Mouse (Mus musculus): ENCODE results near the gene 0610010K14Rik.

Gene 0610010K14Rik

GRCm38 (mm10) chr11:70235254-70235900 lies 2.3 kb downstream of the 0610010K14Rik start:
- ATAC-seq (ENCODE audit: insufficient number of reproducible peaks, low FRiP score, low TSS enrichment): no peak

- no peak for ATAC-seq (ENCODE audit: insufficient number of reproducible peaks, low FRiP score, low TSS enrichment)
Observed at GRCm38 (mm10) chr11:70234497-70234896, 3.2 kb downstream of the 0610010K14Rik start.

- no peak for ATAC-seq (ENCODE audit: insufficient number of reproducible peaks, low FRiP score, low TSS enrichment)
Observed at GRCm38 (mm10) chr11:70234037-70234436, 3.7 kb downstream of the 0610010K14Rik start.

- no peak for ATAC-seq (ENCODE audit: insufficient number of reproducible peaks, low FRiP score, low TSS enrichment)
Observed at GRCm38 (mm10) chr11:70233016-70233415, 4.7 kb downstream of the 0610010K14Rik start.

GRCm38 (mm10) chr11:70232546-70232945 lies 5.2 kb downstream of the 0610010K14Rik start:
- no peak for ATAC-seq (ENCODE audit: insufficient number of reproducible peaks, low FRiP score, low TSS enrichment)

GRCm38 (mm10) chr11:70230239-70230727 lies 7.4 kb downstream of the 0610010K14Rik start:
- no peak for ATAC-seq (ENCODE audit: insufficient number of reproducible peaks, low FRiP score, low TSS enrichment)

GRCm38 (mm10) chr11:70229260-70230010 lies 8.3 kb downstream of the 0610010K14Rik start, which contains the start of gene Bcl6b:
TSS of gene Bcl6b (minus strand) at chr11:70229798.
- ATAC-seq (ENCODE audit: insufficient number of reproducible peaks, low FRiP score, low TSS enrichment): no peak

GRCm38 (mm10) chr11:70228828-70229227 lies 8.9 kb downstream of the 0610010K14Rik start:
- no peak for ATAC-seq (ENCODE audit: insufficient number of reproducible peaks, low FRiP score, low TSS enrichment)

GRCm38 (mm10) chr11:70227661-70228245 lies 10.0 kb downstream of the 0610010K14Rik start:
- ATAC-seq (ENCODE audit: insufficient number of reproducible peaks, low FRiP score, low TSS enrichment): no peak

GRCm38 (mm10) chr11:70227126-70227525 lies 10.6 kb downstream of the 0610010K14Rik start:
- no peak for ATAC-seq (ENCODE audit: insufficient number of reproducible peaks, low FRiP score, low TSS enrichment)

GRCm38 (mm10) chr11:70226602-70226890 lies 11.2 kb downstream of the 0610010K14Rik start:
- ATAC-seq (ENCODE audit: insufficient number of reproducible peaks, low FRiP score, low TSS enrichment): no peak

- ATAC-seq (ENCODE audit: insufficient number of reproducible peaks, low FRiP score, low TSS enrichment): no peak
Observed at GRCm38 (mm10) chr11:70225798-70226601, 11.7 kb downstream of the 0610010K14Rik start.

- no peak for ATAC-seq (ENCODE audit: insufficient number of reproducible peaks, low FRiP score, low TSS enrichment)
Observed at GRCm38 (mm10) chr11:70223724-70224123, 14.0 kb downstream of the 0610010K14Rik start.

- ATAC-seq (ENCODE audit: insufficient number of reproducible peaks, low FRiP score, low TSS enrichment): no peak
Observed at GRCm38 (mm10) chr11:70221603-70222500, 15.9 kb downstream of the 0610010K14Rik start.

GRCm38 (mm10) chr11:70220731-70221602 lies 16.7 kb downstream of the 0610010K14Rik start, which contains the start of gene Slc16a13:
TSS of gene Slc16a13 (minus strand) at chr11:70221064.
- ATAC-seq (ENCODE audit: insufficient number of reproducible peaks, low FRiP score, low TSS enrichment): peak; percentile 84

- ATAC-seq (ENCODE audit: insufficient number of reproducible peaks, low FRiP score, low TSS enrichment): no peak
Observed at GRCm38 (mm10) chr11:70220323-70220722, 17.4 kb downstream of the 0610010K14Rik start.

GRCm38 (mm10) chr11:70219873-70220272 lies 17.8 kb downstream of the 0610010K14Rik start:
- ATAC-seq (ENCODE audit: insufficient number of reproducible peaks, low FRiP score, low TSS enrichment): no peak

GRCm38 (mm10) chr11:70218741-70219470 lies 18.8 kb downstream of the 0610010K14Rik start:
- no peak for ATAC-seq (ENCODE audit: insufficient number of reproducible peaks, low FRiP score, low TSS enrichment)
